Mouse (Mus musculus): ENCODE data around the gene Atp6v1b1.

DNA sequence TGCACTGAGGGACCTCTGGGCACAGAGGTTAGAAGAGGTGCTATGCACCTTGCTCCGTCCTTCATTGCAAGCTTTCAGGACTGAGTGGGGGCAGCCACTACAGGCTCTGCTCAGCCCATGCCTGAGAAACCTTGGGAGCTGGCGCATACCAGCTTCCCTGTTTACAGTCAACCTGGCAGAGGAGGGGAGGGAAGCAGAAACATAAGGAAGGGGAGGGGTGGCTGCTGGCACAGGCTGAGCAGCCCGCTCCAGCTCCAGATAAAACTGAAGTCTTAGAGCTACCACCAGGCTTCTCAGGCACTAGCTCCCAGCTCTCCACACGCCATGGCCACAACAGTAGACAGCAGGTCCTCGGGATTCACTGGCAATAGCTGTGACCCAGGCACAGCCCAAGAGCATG, at the start of gene Atp6v1b1:
- TF ChIP-seq EP300 (IDR thresholded peaks at IDR 0.05; ENCODE audit: low read length): no peak
- TF ChIP-seq CTCF (conservative IDR thresholded peaks at IDR 0.05 in 1 of 2, IDR thresholded peaks at IDR 0.05 in 1 of 2; ENCODE audit: low read depth in 2 of 2, low read length in 2 of 2): no peak
- TF ChIP-seq HCFC1 (IDR thresholded peaks at IDR 0.05; ENCODE audit: low read depth, low read length): no peak
- no peak for TF ChIP-seq MAX (IDR thresholded peaks at IDR 0.05; ENCODE audit: low read length)
- no peak for TF ChIP-seq ZNF384 (IDR thresholded peaks at IDR 0.05; ENCODE audit: low read depth, low read length)
- TF ChIP-seq MAFK (IDR thresholded peaks at IDR 0.05; ENCODE audit: insufficient replicate concordance, low read length): no peak
- TF ChIP-seq CHD1 (IDR thresholded peaks at IDR 0.05; ENCODE audit: low read depth, low read length): no peak
- TF ChIP-seq ZKSCAN1 (IDR thresholded peaks at IDR 0.05; ENCODE audit: borderline replicate concordance, low read depth, low read length): no peak

All from CH12.LX (cell line).